Mouse (Mus musculus) embryo, embryonic 11.5 days (tissue): ENCODE data around the gene Mzf1.

ENCODE experiments used
- DNase-seq: peaks from one replicate; pipeline ENCODE4 v3.0.0-alpha.2; 2012; ENCODE audit warnings: low read depth, low spot score

Gene Mzf1

GRCm38 (mm10) chr7:13003380-13003779 is 51.2 kb downstream of the Mzf1 start:
- DNase-seq = no peak

- DNase-seq = no peak
Measured at GRCm38 (mm10) chr7:13001584-13001983, 53.0 kb downstream of the Mzf1 start.

DNA sequence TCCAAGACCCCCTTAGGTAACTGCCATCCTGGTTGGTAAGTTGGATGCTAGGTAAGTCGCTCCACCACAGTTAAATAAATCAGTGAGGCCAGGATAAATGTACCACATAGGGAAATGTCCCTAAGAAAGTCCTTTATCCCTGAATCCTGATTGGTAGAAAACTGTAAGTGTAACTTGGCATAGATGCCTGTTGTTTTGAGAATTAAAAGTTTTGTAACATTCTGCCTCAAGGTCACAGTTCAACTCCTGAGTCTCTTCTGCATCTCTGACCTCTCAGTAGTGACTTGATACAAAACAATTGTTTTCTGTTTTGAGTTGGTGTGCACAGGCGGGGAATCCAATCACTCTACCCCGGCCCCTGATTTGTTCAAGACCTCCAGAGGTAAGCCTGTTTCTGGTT is 55.7 kb downstream of the Mzf1 start, which contains the start of gene Trim28:
Trim28 (plus strand) TSS at position 264 of the 400 bp plus-strand sequence.
- no peak for DNase-seq

DNA sequence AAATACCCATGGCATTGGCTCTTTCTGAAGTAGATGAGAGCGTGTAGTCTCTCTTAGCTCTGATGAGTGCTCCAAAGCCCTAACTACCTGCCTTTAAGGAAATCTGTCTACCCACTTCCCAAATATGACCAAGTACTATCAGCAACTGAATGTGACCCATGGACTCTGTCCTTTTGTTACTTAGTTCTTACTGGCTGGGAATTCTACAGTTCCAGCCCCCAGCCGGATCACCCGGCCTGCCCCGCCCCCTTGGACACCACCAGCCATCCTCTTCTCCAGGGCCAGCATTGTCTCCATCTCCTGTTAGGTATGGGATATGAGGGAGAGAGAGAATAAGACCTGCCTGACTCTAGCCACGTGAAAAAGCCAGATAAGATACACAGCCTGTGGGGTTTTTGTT is 56.5 kb downstream of the Mzf1 start, which contains the start of gene Slc27a5:
Slc27a5 (minus strand) TSS at position 140 of the 400 bp plus-strand sequence.
- DNase-seq = no peak

DNA sequence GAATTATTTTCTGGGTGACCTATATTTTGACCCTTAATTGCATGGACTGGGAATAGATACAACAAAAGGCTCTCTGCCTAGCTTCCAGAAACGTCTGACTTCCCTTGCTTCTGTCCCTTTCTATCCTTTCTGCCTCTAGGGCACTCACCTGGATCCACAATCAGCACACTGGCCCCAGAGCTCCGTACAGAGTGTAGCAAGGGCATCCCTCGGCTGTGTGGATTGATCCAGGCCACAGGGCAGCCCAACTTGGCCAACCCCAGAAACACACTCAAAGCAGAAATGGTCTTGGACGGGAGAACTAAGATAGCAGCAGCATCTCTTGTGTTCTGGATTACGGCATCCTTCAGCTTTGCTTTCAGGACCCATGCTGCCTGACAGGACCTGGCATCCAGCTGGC is 57.3 kb downstream of the Mzf1 start:
- DNase-seq = no peak

GRCm38 (mm10) chr7:12995862-12996261 is 58.7 kb downstream of the Mzf1 start:
- no peak for DNase-seq

DNA sequence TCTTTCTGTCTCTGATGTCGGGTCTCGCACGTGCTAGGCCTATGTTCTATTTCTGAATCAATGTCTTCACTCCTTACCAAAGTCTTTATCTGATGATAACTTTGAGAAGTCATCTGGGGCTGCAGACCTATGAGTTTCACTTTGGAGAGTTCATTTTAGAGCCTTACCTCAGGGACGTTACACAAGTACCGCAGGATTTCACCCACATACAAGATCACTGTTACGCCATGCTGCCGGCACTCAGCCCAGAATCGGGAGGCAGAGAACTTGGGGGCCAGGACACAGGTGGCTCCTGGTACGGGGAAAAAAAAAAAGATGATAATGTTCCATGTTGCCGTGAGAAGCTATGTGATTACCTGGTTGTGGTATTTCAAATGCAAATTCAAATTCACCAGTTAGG is 61.4 kb downstream of the Mzf1 start:
- DNase-seq = no peak
